Mouse (Mus musculus) erythroblast, embryonic 14.5 days (primary cell): ENCODE data around the gene Zic5.

Experiments used
- GATA1 ChIP-seq: IDR thresholded peaks from 2 replicates; pipeline ENCODE4 v1.6.1; 2012; ENCODE audit warnings: low read length, inconsistent platforms, mixed read lengths
- TAL1 ChIP-seq: IDR thresholded peaks from 3 replicates; pipeline ENCODE4 v1.6.1; 2012; ENCODE audit warnings: low read length, inconsistent platforms, mixed read lengths

- no peak for TF ChIP-seq TAL1
- no peak for TF ChIP-seq GATA1
These were observed 28.6 kb downstream of the Zic5 start for GRCm38 (mm10) chr14:122436850-122437249.
